ENCODE assay signal across 22 mouse cellular contexts in genomic region chr2:76248242-76248641, GRCm38 (mm10).
"Had no signal": no experiment of that assay in that cellular context is flagged by ENCODE, and none has a peak within 500 bp of the region (broad histone marks: within the 10 kb centered on the region; RNA-seq: fewer than 3 reads in every experiment).

No protein-coding gene starts in this region.

- H3K9ac ChIP-seq: limb, embryonic 12.5 days; limb, embryonic 15.5 days; liver, embryonic 14.5 days; liver, postnatal 0 days; lung, embryonic 14.5 days; midbrain, embryonic 12.5 days; midbrain, embryonic 15.5 days; neural tube, embryonic 12.5 days; neural tube, embryonic 15.5 days had no signal

- H3K36me3 ChIP-seq: limb, embryonic 12.5 days; limb, embryonic 15.5 days; midbrain, embryonic 12.5 days; midbrain, embryonic 15.5 days; neural tube, embryonic 12.5 days; neural tube, embryonic 15.5 days had no signal

- H3K4me1 ChIP-seq: limb, embryonic 15.5 days; midbrain, embryonic 12.5 days; midbrain, embryonic 15.5 days; neural tube, embryonic 12.5 days; neural tube, embryonic 15.5 days had no signal

- H3K9me3 ChIP-seq: limb, embryonic 12.5 days; limb, embryonic 15.5 days; midbrain, embryonic 12.5 days; midbrain, embryonic 15.5 days; neural tube, embryonic 12.5 days; neural tube, embryonic 15.5 days had no signal

- H3K4me2 ChIP-seq: limb, embryonic 12.5 days; limb, embryonic 15.5 days; liver, embryonic 11.5 days; lung, embryonic 14.5 days; midbrain, embryonic 12.5 days; midbrain, embryonic 15.5 days; neural tube, embryonic 12.5 days; neural tube, embryonic 15.5 days had no signal

- ATAC-seq: liver, postnatal 0 days; lung, postnatal 0 days; midbrain, embryonic 15.5 days had no signal

- H3K27me3 ChIP-seq: limb, embryonic 12.5 days; limb, embryonic 15.5 days; midbrain, embryonic 12.5 days; midbrain, embryonic 15.5 days; neural tube, embryonic 12.5 days; neural tube, embryonic 15.5 days had no signal

- H3K27ac ChIP-seq: layer of hippocampus, adult 2 months; limb, embryonic 12.5 days; limb, embryonic 15.5 days; liver, embryonic 14.5 days; macrophage; midbrain, embryonic 12.5 days; midbrain, embryonic 15.5 days; neural tube, embryonic 12.5 days; neural tube, embryonic 15.5 days; stomach, postnatal 0 days had no signal

- DNase-seq: kidney, adult 11 months; kidney, postnatal 14 days; layer of hippocampus, adult 9-11 months; liver, postnatal 0 days; lung, embryonic 14.5 days; right cerebral cortex, adult 18-20 months; right cerebral cortex, postnatal 14 days; right cerebral cortex, postnatal 4 days; thymus, adult 18-20 months; thymus, postnatal 36 days had no signal

- H3K4me3 ChIP-seq: layer of hippocampus, adult 2 months; limb, embryonic 12.5 days; limb, embryonic 15.5 days; midbrain, embryonic 12.5 days; midbrain, embryonic 15.5 days; neural tube, embryonic 12.5 days; neural tube, embryonic 15.5 days had no signal
